Mouse (Mus musculus): ENCODE measurements at regions not wholly inside any gene's neighbourhood (a gene's known extent, or its start where the extent isn't known, plus 50 kb on each side); places are given as distances from the start of the nearest gene placed in this dataset.

DNA sequence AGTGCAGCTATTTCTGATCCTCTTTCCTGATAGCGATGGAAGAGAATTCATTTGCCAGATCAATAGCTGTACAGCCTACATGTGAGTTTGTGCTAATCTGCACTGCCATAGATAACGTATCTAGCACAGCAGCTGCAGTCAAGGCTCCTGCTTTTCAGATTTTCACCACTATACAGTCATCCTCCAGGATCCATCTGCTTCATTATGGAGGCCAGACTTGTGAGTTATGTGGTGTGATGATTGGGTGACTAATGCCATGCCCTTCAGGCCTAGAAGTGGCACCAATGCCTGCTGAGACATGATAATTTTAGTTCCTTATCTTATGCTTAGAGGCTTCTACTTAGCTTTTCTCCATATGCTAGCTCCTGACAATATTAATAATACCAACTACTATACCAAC lies 63.3 kb upstream of the St6galnac5 start:
- no peaks in the 10 kb centered on the region; the same call in 1 of the 2 replicates for H3K9me3 ChIP-seq (replicated peaks)
- DNase-seq (ENCODE audit: low spot score) (no peak), ATAC-seq (ENCODE audit: extremely low read depth, insufficient number of reproducible peaks, low FRiP score, poor library complexity, severe bottlenecking) (peak; percentile 54; the same call in 1 of the 2 replicates)
- no peaks in the 10 kb centered on the region for H3K36me3 ChIP-seq (replicated peaks)
- H3K27me3 ChIP-seq (ENCODE audit: insufficient read depth, low read length): peaks cover 8% of the 10 kb centered on the region; the same call in 1 of the 2 replicates
- H3K4me1 ChIP-seq (ENCODE audit: insufficient read depth, low read depth, low read length): no peaks in the 10 kb centered on the region
- no peak for TF ChIP-seq GATA1 (IDR thresholded peaks at IDR 0.05; ENCODE audit: borderline replicate concordance, low read length)
- TF ChIP-seq TAL1 (conservative IDR thresholded peaks at IDR 0.05; ENCODE audit: low read depth, low read length): 0 out of 2 replicates have a peak, but pooled peaks have one; percentile 9
- H3K4me3 ChIP-seq (ENCODE audit: low read depth, low read length): no peak overlapping the region

DNA sequence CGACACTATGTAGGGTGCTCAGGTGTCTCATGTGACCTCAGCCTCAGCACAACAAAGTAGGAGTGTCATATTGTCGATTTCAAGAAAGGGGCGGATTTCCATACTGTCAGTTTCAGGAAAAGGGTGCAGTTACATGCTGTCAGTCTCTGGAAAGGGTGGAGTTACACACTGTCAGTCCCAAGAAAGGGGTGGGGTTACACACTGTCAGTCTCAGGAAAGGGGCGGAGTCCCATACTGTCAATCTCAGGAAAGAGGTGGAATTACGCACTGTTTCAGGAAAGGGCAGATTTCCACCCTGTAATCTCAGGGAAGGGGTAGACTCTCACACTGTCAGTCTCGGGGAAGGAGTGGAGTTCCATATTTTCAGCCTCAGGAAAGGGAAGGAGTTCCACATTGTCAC lies 51.9 kb upstream of the St6galnac5 start:
- no peak for ATAC-seq (ENCODE audit: extremely low read depth, insufficient number of reproducible peaks, low FRiP score, poor library complexity, severe bottlenecking)
- Histone ChIP-seq H3K4me3 (ENCODE audit: low read depth, low read length) (no peak overlapping the region), H3K36me3 (replicated peaks) (no peaks in the 10 kb centered on the region), H3K27me3 (ENCODE audit: insufficient read depth, low read length) (0 out of 2 replicates have a peak, but pooled peaks cover 4% of the 10 kb centered on the region), H3K4me1 (ENCODE audit: insufficient read depth, low read depth, low read length) (no peaks in the 10 kb centered on the region), H3K9me3 (replicated peaks) (no peaks in the 10 kb centered on the region)
- TF ChIP-seq GATA1 (IDR thresholded peaks at IDR 0.05; ENCODE audit: borderline replicate concordance, low read length) (no peak), TAL1 (conservative IDR thresholded peaks at IDR 0.05; ENCODE audit: low read depth, low read length) (no peak), CTCF (IDR thresholded peaks at IDR 0.05; ENCODE audit: low read depth, low read length) (no peak), GATA2 (IDR thresholded peaks at IDR 0.05; ENCODE audit: borderline replicate concordance, low read depth, low read length) (no peak)
- DNase-seq (ENCODE audit: low spot score): no peak

Data from G1E (cell line).